Mouse (Mus musculus) left cerebral cortex, postnatal 14 days (tissue): ENCODE data around the gene Mon1a. TPM values are rescaled to one million over a fixed set of nuclear protein-coding genes. Genes with fewer than 3 reads are reported as not detected.
A peak's percentile ranks its signal among the peaks of the same experiment; 100 is the strongest.

Source experiments
- DNase-seq, 2 experiments: peaks; one replicate each; pipeline ENCODE4 v3.0.0; 2021 to 2022; ENCODE audit warnings: low spot score in 2 of 2, mixed read lengths in 1 of 2
- intact Hi-C: fragments of 180-260 bp; cut with DNase I; formaldehyde crosslinking; loops from one replicate; pipeline ENCODE4 v1.15.1; 2025
- total RNA-seq, 2 experiments: library from RNA; stranded (reverse); gene quantifications; 2 replicates each; pipeline ENCODE4 v1.2.3; 2021

The Mon1a gene
- total RNA-seq, 2 experiments from 2014 or later, result 21.2 to 21.9 TPM

- intact Hi-C loops, result no loop called here
Observed at GRCm38 (mm10) chr9:107936215-107936822, 48.4 kb downstream of the Mon1a start.

GRCm38 (mm10) chr9:107936831-107937230, 48.9 kb downstream of the Mon1a start:
- intact Hi-C loops, result no loop called here
- DNase-seq, result no peak

More at GRCm38 (mm10) chr9:107936215-107936822, 48.4 kb downstream of the Mon1a start:
- DNase-seq, result peak; percentile 64 to 80

GRCm38 (mm10) chr9:107947241-107948194, 59.6 kb downstream of the Mon1a start:
- intact Hi-C loops, result no loop called here
- DNase-seq, result no peak

GRCm38 (mm10) chr9:107949184-107949921, 61.4 kb downstream of the Mon1a start:
- intact Hi-C loops, result no loop called here
- no peak for DNase-seq

- intact Hi-C loops, result no loop called here
- DNase-seq, result no peak
Observed at GRCm38 (mm10) chr9:107949922-107950235, 61.9 kb downstream of the Mon1a start, which contains the start of gene Traip. TSS of gene Traip (plus strand) at chr9:107950136.

GRCm38 (mm10) chr9:107950460-107951355, 62.8 kb downstream of the Mon1a start:
- intact Hi-C loops, result no loop called here

More at GRCm38 (mm10) chr9:107950460-107951355, 62.8 kb downstream of the Mon1a start:
- peak; percentile 92 to 94 for DNase-seq

Other genes with a start within 250 kb of the Mon1a start
- 10 to 100 TPM; 79.5 to 87.1 TPM for gene Slc38a3, start 218.6 kb upstream of the Mon1a start, total RNA-seq
- gene Gnat1, start 208.4 kb upstream of the Mon1a start, total RNA-seq, result under 1 TPM; 0.42 to 0.66 TPM
- 10 to 100 TPM; 11.7 to 16.2 TPM for gene Sema3f, start 177.7 kb upstream of the Mon1a start, total RNA-seq
- 100 to 1,000 TPM; 147 to 166 TPM for gene Rbm5, start 117.2 kb upstream of the Mon1a start, total RNA-seq
- 10 to 100 TPM; 57.0 to 57.8 TPM for gene Rbm6, start 14.9 kb upstream of the Mon1a start, total RNA-seq
- 1 to 10 TPM; 1.2 to 1.7 TPM for gene Mst1r, start 18.7 kb downstream of the Mon1a start, total RNA-seq
- gene Actl11, start 40.3 kb downstream of the Mon1a start, total RNA-seq, result not detected
- 100 to 1,000 TPM; 382 to 398 TPM for gene Camkv, start 47.5 kb downstream of the Mon1a start, total RNA-seq
- 10 to 100 TPM in 1 of 2 experiments, 1 to 10 TPM in 1; 9.3 to 12.0 TPM for gene Traip, start 62.0 kb downstream of the Mon1a start, total RNA-seq
- gene Uba7, start 87.4 kb downstream of the Mon1a start, total RNA-seq, result 1 to 10 TPM; 3.6 to 4.2 TPM
- gene Gm20661, start 94.9 kb downstream of the Mon1a start, total RNA-seq, result under 1 TPM in 1 of 2 experiments, not detected in 1; 0.79 TPM
- 1 to 10 TPM; 2.7 to 3.1 TPM for gene Inka1, start 97.7 kb downstream of the Mon1a start, total RNA-seq
- 1 to 10 TPM; 1.7 to 1.9 TPM for gene Cdhr4, start 104.3 kb downstream of the Mon1a start, total RNA-seq
- 1 to 10 TPM; 2.1 to 3.2 TPM for gene Gm20662, start 108.2 kb downstream of the Mon1a start, total RNA-seq
- gene Ip6k1, start 114.3 kb downstream of the Mon1a start, total RNA-seq, result 100 to 1,000 TPM; 175 to 179 TPM
- 10 to 100 TPM; 19.0 to 22.1 TPM for gene Gmppb, start 161.1 kb downstream of the Mon1a start, total RNA-seq
- gene Amigo3, start 165.0 kb downstream of the Mon1a start, total RNA-seq, result 1 to 10 TPM; 1.5 to 2.0 TPM
- gene Mst1, start 192.3 kb downstream of the Mon1a start, total RNA-seq, result not detected
- gene Rnf123, start 195.2 kb downstream of the Mon1a start, total RNA-seq, result 100 to 1,000 TPM in 1 of 2 experiments, 10 to 100 TPM in 1; 93.9 to 103 TPM
- gene Apeh, start 206.5 kb downstream of the Mon1a start, total RNA-seq, result 10 to 100 TPM; 33.3 to 35.4 TPM